Mouse (Mus musculus) thymus, postnatal 4 days (tissue): ENCODE measurements around the gene Klhl3.
A peak's percentile ranks its signal among the peaks of the same experiment; 100 is the strongest.
"Not testable (repeated sequence)": the region's sequence is repeated elsewhere in the genome, so short reads cannot be mapped to it uniquely, and the experiment has no call there.

Experiments
- DNase-seq: peaks from one replicate; pipeline ENCODE4 v3.0.0; 2021

The Klhl3 gene

GRCm38 (mm10) chr13:58113061-58113900, at the start of gene Klhl3:
Gene Klhl3, minus strand, starts transcription at chr13:58113592.
- peak; percentile 92 for DNase-seq

DNA sequence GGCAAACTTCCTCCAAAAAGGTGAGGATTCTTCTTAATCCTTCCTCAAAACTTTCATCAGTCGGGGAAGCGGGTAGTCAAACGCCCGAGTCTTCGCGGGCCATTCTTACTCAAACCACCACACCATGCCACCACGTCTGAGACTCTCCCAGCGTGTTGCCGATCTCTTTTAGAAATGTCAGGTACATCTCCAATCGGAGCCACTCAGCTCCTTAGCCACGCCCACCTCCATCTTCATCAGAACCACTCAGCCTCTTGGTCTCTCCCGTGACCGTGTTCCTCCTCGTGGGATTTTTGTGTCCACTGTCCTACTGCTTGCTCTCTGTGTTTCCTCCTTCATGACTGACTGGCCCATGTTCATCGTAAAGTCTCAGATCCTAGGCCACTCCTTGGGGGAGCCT, 47.4 kb upstream of the Klhl3 start:
- DNase-seq, result no peak

DNA sequence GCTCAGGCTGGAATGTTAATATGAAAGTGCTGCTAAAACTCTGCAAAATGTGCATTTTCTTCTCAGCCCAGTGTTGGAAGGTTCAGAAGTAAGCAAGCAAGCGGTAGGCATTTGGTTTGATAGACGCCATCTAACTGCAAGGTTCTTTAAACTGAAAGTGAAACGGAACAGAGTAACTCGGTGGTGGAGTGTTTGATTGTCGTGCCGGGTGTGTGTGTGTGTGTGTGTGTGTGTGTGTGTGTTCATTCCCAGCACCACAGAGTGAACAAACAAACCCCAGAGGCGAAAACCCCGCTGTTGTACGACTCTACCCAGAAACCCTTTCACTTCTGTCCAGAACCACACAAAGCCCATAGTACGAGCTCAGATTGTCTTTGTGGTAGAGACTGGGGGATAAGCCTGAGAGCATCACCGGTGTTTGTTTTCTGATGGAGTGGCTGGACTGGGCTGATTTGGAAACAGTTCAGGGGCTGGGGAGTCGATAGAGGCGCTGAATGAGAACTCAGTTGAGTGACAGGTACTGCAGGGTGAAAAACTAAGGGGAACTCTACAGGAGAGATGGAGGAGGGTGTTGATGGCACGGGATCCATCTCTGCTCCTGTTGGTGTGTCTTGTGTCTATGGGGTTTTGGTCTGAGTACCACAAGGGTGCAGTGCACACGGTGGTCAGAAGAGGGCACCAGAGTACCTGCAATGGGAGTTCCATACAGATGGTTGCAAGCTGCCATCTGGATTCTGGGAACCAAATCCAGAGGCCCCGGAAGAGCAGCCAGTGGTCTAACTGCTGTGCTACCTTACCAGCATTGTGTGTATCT, 44.9 kb upstream of the Klhl3 start:
- peak; percentile 93 for DNase-seq

DNA sequence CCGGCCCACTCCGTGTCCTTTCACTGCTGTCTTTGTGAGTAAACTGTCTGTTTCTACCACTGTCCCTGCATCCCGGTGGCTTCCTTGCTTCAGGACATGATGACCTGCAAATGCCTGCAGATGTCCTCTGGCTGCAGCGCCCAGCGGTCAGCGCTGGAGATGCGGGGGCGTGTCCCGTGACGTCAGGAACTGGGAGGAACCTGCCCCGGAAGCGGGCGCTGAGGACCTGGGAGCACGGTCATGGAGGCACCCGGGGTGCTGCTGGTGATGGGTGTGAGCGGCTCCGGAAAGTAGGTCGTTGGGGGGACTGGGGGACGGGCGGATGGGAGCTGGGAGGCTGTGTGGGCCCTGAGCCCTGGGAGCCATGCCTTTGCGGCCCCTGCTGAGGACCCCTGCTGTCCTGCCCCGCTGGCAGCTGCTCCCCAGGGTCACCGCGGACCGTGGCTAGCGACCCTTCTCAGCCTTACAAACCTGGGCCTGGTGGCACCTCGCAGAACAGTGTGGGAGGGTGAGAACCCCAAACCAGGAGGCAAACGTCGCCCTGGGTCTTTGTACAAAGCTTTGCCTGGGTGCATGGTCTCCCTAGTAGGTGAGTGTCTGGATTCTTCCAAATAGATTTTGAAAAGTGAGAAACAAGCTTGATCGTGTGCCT, 44.2 kb upstream of the Klhl3 start, which contains the start of gene Idnk:
TSS of gene Idnk (plus strand) at position 203 of the 652 bp plus-strand sequence.
- DNase-seq, result peak; percentile 89

DNA sequence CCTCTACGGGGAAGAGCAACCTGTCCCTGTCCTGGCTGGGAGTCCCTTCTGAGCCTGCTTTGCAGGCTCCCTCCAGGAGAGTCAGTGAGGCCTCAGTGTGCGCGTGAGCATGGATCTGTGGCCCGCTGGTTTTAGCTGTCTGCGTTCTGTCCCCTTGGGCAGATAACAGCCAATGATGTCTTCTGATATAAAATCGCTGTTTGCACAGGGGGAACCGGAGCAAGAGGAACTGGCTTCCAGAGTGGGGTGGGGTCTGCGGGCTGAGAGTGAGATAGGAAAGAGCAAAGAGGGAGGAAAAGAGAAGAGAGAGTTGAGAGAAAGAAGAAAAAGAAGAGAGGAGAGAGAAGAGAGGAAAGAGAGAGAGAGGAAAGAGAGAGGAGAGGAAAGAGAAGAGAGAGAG, 43.6 kb upstream of the Klhl3 start:
- DNase-seq, result peak; percentile 40

- peak; percentile 59 for DNase-seq
Observed at GRCm38 (mm10) chr13:58156031-58156430, 42.6 kb upstream of the Klhl3 start.

DNA sequence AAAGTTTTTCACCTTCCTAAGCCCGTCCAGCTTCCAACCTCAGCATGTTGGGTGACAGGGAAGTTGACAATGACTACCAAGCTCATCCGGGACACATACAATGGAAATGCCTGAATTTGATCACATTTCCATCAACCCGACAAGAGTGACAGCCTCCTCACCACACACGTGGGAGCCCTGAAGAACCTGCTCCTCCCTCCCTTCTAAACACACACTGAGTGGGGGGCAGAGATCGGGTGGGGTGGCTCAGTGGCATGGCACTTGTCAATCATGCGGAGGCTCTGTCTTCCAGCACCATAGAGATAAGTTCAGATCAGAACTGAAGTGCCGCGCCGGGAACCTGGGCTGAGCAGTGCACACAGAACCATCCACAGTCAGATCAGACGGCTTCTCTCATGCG, 37.0 kb upstream of the Klhl3 start:
- DNase-seq, result no peak

GRCm38 (mm10) chr13:58149629-58150028, 36.2 kb upstream of the Klhl3 start:
- no peak for DNase-seq

- DNase-seq, result no peak
Observed at GRCm38 (mm10) chr13:58149033-58149558, 35.7 kb upstream of the Klhl3 start.

GRCm38 (mm10) chr13:58148256-58148831, 35.0 kb upstream of the Klhl3 start:
- DNase-seq, result peak; percentile 64

- DNase-seq, result no peak
Observed at GRCm38 (mm10) chr13:58147760-58148159, 34.4 kb upstream of the Klhl3 start.

DNA sequence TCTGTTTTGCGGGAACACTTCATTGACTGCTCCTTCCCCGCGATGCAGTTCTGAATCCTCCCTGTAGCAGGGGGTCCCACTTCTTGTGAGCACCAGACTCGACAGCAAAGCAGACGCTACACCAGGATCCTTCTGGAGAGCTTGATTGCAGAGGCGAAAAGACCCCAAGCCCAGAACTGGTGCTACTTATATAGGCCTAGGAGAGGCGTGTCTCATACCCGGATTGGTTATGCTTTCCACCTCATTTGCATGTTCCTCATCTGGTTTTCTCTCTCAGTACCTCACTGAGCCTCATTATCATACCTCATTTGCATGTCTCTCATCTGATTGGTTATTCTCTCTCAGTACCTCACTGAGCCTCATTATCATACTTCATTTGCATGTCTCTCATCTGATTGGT, 33.2 kb upstream of the Klhl3 start:
- not testable (repeated sequence) for DNase-seq

DNA sequence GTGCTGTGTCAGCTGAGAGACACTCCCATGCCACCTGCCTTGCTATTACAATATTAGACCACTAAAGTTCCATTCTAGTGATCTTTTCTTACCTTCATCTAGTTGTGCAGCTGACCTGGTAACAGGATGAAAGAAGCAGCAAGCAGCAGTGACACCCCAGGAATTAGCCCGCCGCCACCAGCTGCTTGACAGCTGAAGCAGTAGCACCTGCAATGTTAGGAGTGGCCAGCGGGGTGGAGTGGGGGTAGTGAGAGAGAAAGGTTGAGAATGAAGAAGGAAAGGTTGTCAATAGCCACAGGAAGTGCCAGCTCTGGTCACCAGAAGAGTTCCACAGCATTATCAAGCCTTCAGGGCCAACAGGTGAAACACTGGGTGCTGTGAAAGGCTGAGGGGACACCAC, 18.3 kb upstream of the Klhl3 start:
- peak; percentile 53 for DNase-seq

GRCm38 (mm10) chr13:58129687-58130246, 16.4 kb upstream of the Klhl3 start:
- DNase-seq, result no peak

DNA sequence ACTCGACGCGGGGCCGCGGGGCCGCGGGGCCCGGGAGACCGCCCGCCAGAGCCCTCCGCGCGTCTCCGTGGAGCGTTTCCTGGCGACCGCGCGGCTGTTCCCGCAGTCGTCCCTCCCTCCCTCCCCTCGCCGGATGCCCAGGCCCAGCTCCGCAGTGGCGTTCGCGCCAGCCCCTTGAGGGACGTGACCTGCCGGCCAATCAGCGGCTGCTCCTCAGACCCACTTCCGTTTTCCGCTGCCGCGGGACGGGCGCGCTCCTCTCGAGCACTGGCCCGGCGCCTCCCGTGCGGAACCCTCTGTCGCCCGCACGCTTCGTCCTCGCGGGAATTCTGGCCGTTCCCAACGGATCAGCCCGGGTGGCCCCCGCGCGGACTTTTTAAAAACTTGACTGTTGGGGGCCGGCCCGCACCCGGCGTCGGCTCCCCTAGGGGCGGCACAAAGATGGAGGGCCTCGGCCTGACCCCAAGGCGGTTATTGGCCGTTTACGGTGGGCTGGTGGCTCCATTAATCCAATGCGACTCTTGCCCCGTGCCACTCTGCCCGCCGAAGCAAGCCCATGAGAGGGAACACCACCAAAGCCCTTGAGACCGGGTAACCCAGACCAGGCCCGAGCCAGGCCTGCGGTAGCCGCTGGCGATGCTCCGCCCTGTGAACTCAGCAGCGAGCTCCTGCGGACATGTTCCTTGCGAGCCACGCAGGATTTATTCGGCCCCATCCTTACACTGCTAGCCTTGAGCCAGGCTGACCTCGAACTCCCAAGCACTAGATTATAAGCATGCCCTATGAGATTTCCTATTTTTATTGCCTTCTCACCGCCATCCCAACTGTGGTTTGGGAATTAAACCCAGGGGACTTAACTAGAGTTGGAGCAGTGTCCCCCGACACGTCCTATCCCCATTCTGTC, 15.6 kb upstream of the Klhl3 start:
- peak; percentile 94 for DNase-seq

GRCm38 (mm10) chr13:58128396-58128767, 15.0 kb upstream of the Klhl3 start, which contains the start of gene Hnrnpa0:
Gene Hnrnpa0, minus strand, starts transcription at chr13:58128556.
- DNase-seq, result peak; percentile 98

DNA sequence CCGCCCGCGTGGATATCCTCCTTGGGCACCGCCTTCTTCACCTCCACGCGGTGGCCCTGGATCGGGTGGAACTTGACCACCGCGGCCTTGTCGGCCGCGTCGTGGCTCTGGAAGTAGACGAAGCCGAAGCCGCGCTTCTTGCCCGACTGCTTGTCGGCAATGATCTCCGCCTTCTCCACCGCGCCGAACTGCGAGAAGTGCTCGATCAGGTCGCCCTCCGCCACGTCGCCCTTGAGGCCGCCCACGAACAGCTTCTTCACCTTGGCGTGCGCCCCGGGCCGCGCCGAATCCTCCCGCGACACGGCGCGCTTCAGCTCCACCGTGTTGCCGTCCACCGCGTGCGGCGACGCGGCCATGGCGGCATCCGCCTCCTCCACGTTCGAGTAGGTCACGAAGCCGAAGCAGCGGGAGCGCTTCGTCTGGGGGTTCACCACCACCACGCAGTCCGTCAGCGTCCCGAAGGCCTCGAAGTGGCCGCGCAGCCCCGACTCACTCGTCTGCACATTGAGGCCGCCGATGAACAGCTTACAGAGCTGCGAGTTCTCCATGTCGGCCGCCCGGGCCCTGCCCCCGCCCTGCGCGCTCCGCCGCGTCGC, 14.5 kb upstream of the Klhl3 start:
- no peak for DNase-seq

DNA sequence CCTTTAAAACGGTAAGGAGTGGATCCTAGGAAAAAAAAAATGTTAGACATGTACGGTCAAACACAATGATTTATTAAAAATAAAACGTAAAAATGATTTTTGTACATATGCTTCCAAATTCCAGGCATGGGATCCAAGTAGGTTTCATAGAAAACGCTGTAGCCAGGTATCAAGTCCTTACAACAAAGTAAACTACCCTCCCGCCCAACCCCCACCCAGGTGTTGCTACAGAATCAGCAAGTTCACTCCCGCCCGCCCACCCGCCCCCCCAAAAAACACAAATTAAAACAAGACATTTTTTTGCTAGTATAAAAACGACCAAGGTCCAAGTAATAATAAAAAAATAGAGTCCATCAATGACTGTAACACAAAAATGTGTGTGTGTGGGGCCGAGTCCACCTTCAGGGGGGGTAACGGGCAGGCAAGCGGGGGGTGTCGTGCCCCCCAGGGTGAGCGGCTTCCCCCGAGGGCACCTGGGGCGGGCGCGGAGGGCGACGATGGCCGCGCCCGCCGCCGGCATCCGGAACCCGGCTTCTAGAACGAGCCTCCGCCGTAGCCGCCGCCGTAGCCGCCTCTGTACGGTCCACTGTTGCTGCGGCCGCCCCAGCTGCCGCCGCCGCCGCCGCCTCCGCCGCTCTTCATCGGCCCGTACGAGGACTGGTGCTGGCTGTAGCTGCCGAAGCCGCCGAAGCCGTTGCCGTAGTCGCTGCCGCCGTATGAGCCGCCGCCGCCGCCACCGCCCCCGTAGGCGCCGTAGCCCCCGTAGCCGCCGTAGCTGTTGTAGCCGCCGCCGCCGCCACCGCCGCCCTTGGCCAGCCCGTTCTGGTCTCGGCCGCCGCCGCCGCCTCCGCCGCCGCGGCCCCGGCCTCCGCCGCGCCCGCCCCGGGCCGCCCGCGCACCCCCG, 13.7 kb upstream of the Klhl3 start:
- peak; percentile 71 for DNase-seq

GRCm38 (mm10) chr13:58126126-58126525, 12.7 kb upstream of the Klhl3 start:
- peak; percentile 53 for DNase-seq

- no peak for DNase-seq
Observed at GRCm38 (mm10) chr13:58124989-58125388, 11.6 kb upstream of the Klhl3 start.
